ENCODE assay signal across 20 mouse cellular contexts in genomic region chr13:34468132-34468748, GRCm38 (mm10).
DNase-seq lines count a peak whose midpoint lies in the region; ATAC-seq and TF ChIP-seq lines count a peak whose summit lies in the region.
"Had no signal": no experiment of that assay in that cellular context is flagged by ENCODE, and none has a peak within 500 bp of the region (broad histone marks: within the 10 kb centered on the region; RNA-seq: fewer than 3 reads in every experiment).

No protein-coding gene starts in this region.

- no peak for ATAC-seq in embryonic facial prominence, embryonic 14.5 days (ENCODE audit: low read depth)
- peak; percentile 59; the same call in 1 of the 2 replicates for ATAC-seq in lung, embryonic 15.5 days (ENCODE audit: borderline replicate concordance, extremely low read depth, low FRiP score, low TSS enrichment)
- ATAC-seq in neural tube, embryonic 15.5 days (ENCODE audit: low FRiP score), result no peak; the same call in 1 of the 2 replicates
- ATAC-seq: forebrain, embryonic 13.5 days; intestine, postnatal 0 days; liver, postnatal 0 days had no signal

- 0 out of 2 replicates have a peak overlapping the region, but pooled peaks have one; percentile 9 for H3K27ac ChIP-seq in embryonic facial prominence, embryonic 14.5 days (replicated peaks; ENCODE audit: low read depth, low read length)
- no peak overlapping the region for H3K27ac ChIP-seq in embryonic facial prominence, embryonic 10.5 days (replicated peaks)
- H3K27ac ChIP-seq in lung, embryonic 15.5 days, result no peak overlapping the region
- no peak overlapping the region for H3K27ac ChIP-seq in neural tube, embryonic 15.5 days (replicated peaks)
- H3K27ac ChIP-seq: forebrain, embryonic 13.5 days; layer of hippocampus, adult 2 months; limb, embryonic 12.5 days had no signal

- no peak for TF ChIP-seq POLR2A in brain, embryonic 14.5 days (IDR thresholded peaks at IDR 0.05; ENCODE audit: borderline replicate concordance, extremely low read depth, insufficient read depth, insufficient read length, poor library complexity, severe bottlenecking)

- H3K27me3 ChIP-seq in embryonic facial prominence, embryonic 14.5 days (replicated peaks; ENCODE audit: control insufficient read depth, insufficient read depth, low read length), result no peaks in the 10 kb centered on the region
- H3K27me3 ChIP-seq in embryonic facial prominence, embryonic 10.5 days (replicated peaks; ENCODE audit: low read depth, poor library complexity, severe bottlenecking), result no peaks in the 10 kb centered on the region
- H3K27me3 ChIP-seq in lung, embryonic 15.5 days, result no peaks in the 10 kb centered on the region
- no peaks in the 10 kb centered on the region for H3K27me3 ChIP-seq in neural tube, embryonic 15.5 days (replicated peaks)
- H3K27me3 ChIP-seq: forebrain, embryonic 13.5 days; limb, embryonic 12.5 days had no signal

- H3K9ac ChIP-seq in embryonic facial prominence, embryonic 14.5 days (ENCODE audit: low read depth, low read length), result no peak overlapping the region
- H3K9ac ChIP-seq in lung, embryonic 15.5 days, result no peak overlapping the region
- no peak overlapping the region for H3K9ac ChIP-seq in neural tube, embryonic 15.5 days (replicated peaks)
- H3K9ac ChIP-seq: forebrain, embryonic 13.5 days; limb, embryonic 12.5 days; liver, postnatal 0 days had no signal

- TF ChIP-seq CTCF in brain, embryonic 14.5 days (IDR thresholded peaks at IDR 0.05; ENCODE audit: borderline replicate concordance, extremely low read depth, insufficient read depth, insufficient read length), result no peak

- H3K4me2 ChIP-seq in embryonic facial prominence, embryonic 14.5 days (ENCODE audit: low read depth, low read length), result no peak overlapping the region
- no peak overlapping the region for H3K4me2 ChIP-seq in lung, embryonic 15.5 days
- H3K4me2 ChIP-seq in neural tube, embryonic 15.5 days, result no peak overlapping the region
- H3K4me2 ChIP-seq: forebrain, embryonic 13.5 days; heart, embryonic 11.5 days; limb, embryonic 12.5 days had no signal

- DNase-seq in embryonic facial prominence, embryonic 14.5 days (ENCODE audit: low spot score), result peak; percentile 74
- no peak for DNase-seq in embryonic facial prominence, embryonic 10.5 days (ENCODE audit: low spot score)
- DNase-seq in kidney, adult 18-20 months, result peak; percentile 25
- no peak for DNase-seq in kidney, adult 9 months
- DNase-seq in lung, postnatal 14 days, result no peak
- peak; percentile 54 for DNase-seq in brain, embryonic 14.5 days (ENCODE audit: low read depth)
- DNase-seq: adrenal gland, postnatal 10 days; B cell, adult 2 months; cerebellum, adult 9-11 months; gastrocnemius, postnatal 36 days; liver, postnatal 0 days; thymus, postnatal 25 days had no signal

- peaks cover 18% of the 10 kb centered on the region for H3K4me1 ChIP-seq in embryonic facial prominence, embryonic 14.5 days (ENCODE audit: control insufficient read depth, insufficient read depth, low read length)
- peaks cover 16% of the 10 kb centered on the region for H3K4me1 ChIP-seq in embryonic facial prominence, embryonic 10.5 days
- H3K4me1 ChIP-seq in lung, embryonic 15.5 days, result peaks cover 15% of the 10 kb centered on the region
- H3K4me1 ChIP-seq in neural tube, embryonic 15.5 days, result 0 out of 2 replicates have a peak, but pooled peaks cover 7% of the 10 kb centered on the region

- no peaks in the 10 kb centered on the region for H3K36me3 ChIP-seq in embryonic facial prominence, embryonic 14.5 days (ENCODE audit: control insufficient read depth, insufficient read depth, low read length)
- H3K36me3 ChIP-seq in embryonic facial prominence, embryonic 10.5 days (replicated peaks), result no peaks in the 10 kb centered on the region
- H3K36me3 ChIP-seq in lung, embryonic 15.5 days, result no peaks in the 10 kb centered on the region
- H3K36me3 ChIP-seq in neural tube, embryonic 15.5 days, result no peaks in the 10 kb centered on the region
- H3K36me3 ChIP-seq: limb, embryonic 12.5 days had no signal

- no peaks in the 10 kb centered on the region for H3K9me3 ChIP-seq in embryonic facial prominence, embryonic 14.5 days (ENCODE audit: control insufficient read depth, low read length)
- no peaks in the 10 kb centered on the region for H3K9me3 ChIP-seq in embryonic facial prominence, embryonic 10.5 days
- no peaks in the 10 kb centered on the region for H3K9me3 ChIP-seq in lung, embryonic 15.5 days
- no peaks in the 10 kb centered on the region for H3K9me3 ChIP-seq in neural tube, embryonic 15.5 days (replicated peaks)
- H3K9me3 ChIP-seq: forebrain, embryonic 13.5 days; limb, embryonic 12.5 days; megakaryocyte, embryonic 14.5 days had no signal

- whole genome bisulfite sequencing in embryonic facial prominence, embryonic 14.5 days, result 52% methylated on average over 3 of the region's 3 CpGs
- 71% methylated on average over 3 of the region's 3 CpGs for WGBS in embryonic facial prominence, embryonic 10.5 days
- WGBS in lung, embryonic 15.5 days, result 41% methylated on average over 3 of the region's 3 CpGs
- WGBS in neural tube, embryonic 15.5 days, result 58% methylated on average over 3 of the region's 3 CpGs

- no peak overlapping the region for H3K4me3 ChIP-seq in embryonic facial prominence, embryonic 14.5 days (ENCODE audit: low read depth, low read length)
- H3K4me3 ChIP-seq in embryonic facial prominence, embryonic 10.5 days, result no peak overlapping the region
- no peak overlapping the region for H3K4me3 ChIP-seq in lung, embryonic 15.5 days
- no peak overlapping the region for H3K4me3 ChIP-seq in neural tube, embryonic 15.5 days (replicated peaks)
- H3K4me3 ChIP-seq: forebrain, embryonic 13.5 days; layer of hippocampus, adult 2 months; limb, embryonic 12.5 days; megakaryocyte, embryonic 14.5 days had no signal

Comparison
In these comparisons a context has a peak if more than half of its experiments do, and no peak if none do; other contexts are left out.
1. DNase-seq: peak in embryonic facial prominence, embryonic 14.5 days (single experiment), kidney, adult 18-20 months (single experiment) and brain, embryonic 14.5 days (single experiment); none in embryonic facial prominence, embryonic 10.5 days (single experiment), kidney, adult 9 months (single experiment) and lung, postnatal 14 days (single experiment).